Comparison of ENCODE assay signal across 14 mouse cellular contexts in the genomic region with DNA sequence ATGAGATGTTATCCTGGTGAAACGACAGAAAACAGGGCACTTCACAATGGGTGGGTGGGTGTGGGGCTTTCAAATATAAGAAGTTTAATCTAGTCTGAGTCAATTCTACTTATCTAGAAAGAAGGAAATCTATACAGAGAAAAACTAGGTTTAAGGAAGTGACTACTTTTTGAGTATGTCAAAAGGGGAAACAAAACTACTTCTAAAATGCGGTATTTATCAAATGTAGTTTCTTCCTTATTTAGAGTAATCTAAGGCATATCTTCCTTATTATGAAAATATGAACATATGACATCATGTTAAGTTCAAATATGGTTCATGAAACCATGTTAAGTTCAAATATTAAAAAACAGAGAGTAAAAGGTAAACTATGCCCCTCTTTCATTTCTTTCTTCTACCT.
"Had no signal": no experiment of that assay in that cellular context is flagged by ENCODE, and none has a peak within 500 bp of the region (broad histone marks: within the 10 kb centered on the region; RNA-seq: fewer than 3 reads in every experiment).

No protein-coding gene starts in this region.

- H3K27ac ChIP-seq: kidney, postnatal 0 days; layer of hippocampus, adult 2 months; limb, embryonic 12.5 days; liver, embryonic 15.5 days; midbrain, embryonic 10.5 days; neural tube, embryonic 13.5 days had no signal

- H3K4me2 ChIP-seq: limb, embryonic 12.5 days; liver, embryonic 15.5 days; neural tube, embryonic 13.5 days had no signal

- H3K4me1 ChIP-seq: limb, embryonic 12.5 days; liver, embryonic 15.5 days; midbrain, embryonic 10.5 days; neural tube, embryonic 13.5 days had no signal

- H3K4me3 ChIP-seq: layer of hippocampus, adult 2 months; limb, embryonic 12.5 days; liver, embryonic 15.5 days; midbrain, embryonic 10.5 days; neural tube, embryonic 13.5 days had no signal

- H3K27me3 ChIP-seq: limb, embryonic 12.5 days; liver, embryonic 15.5 days; neural tube, embryonic 13.5 days had no signal

- DNase-seq: kidney, adult 9 months; kidney, postnatal 36 days; liver; lung, adult 2 months; lung, postnatal 10 days; midbrain, embryonic 14.5 days; right cerebral cortex, postnatal 14 days; thymus, postnatal 4 days had no signal

- H3K9me3 ChIP-seq: limb, embryonic 12.5 days; liver, embryonic 15.5 days; midbrain, embryonic 10.5 days; neural tube, embryonic 13.5 days had no signal

- H3K9ac ChIP-seq: limb, embryonic 12.5 days; liver, embryonic 15.5 days; neural tube, embryonic 13.5 days had no signal

- H3K36me3 ChIP-seq: limb, embryonic 12.5 days; liver, embryonic 15.5 days; midbrain, embryonic 10.5 days; neural tube, embryonic 13.5 days had no signal
